Mouse (Mus musculus): ENCODE data around the gene 4930556J24Rik. TPM values are rescaled to one million over a fixed set of nuclear protein-coding genes. Genes with fewer than 3 reads are reported as not detected.
"Not testable (repeated sequence)": the region's sequence is repeated elsewhere in the genome, so short reads cannot be mapped to it uniquely, and the experiment has no call there.

4930556J24Rik gene
- total RNA-seq, 2 experiments from 2014 or later, result not detected

GRCm38 (mm10) chr11:3978421-3978820 is 1.8 kb upstream of the 4930556J24Rik start:
- no peak for ATAC-seq (replicated peaks; ENCODE audit: low FRiP score, poor library complexity, severe bottlenecking)

- no peak for ATAC-seq (replicated peaks; ENCODE audit: low FRiP score, poor library complexity, severe bottlenecking)
Observed at GRCm38 (mm10) chr11:3974311-3974710, 2.3 kb downstream of the 4930556J24Rik start.

GRCm38 (mm10) chr11:3973081-3973480 is 3.5 kb downstream of the 4930556J24Rik start:
- ATAC-seq (replicated peaks; ENCODE audit: low FRiP score, poor library complexity, severe bottlenecking), result no peak

- ATAC-seq (replicated peaks; ENCODE audit: low FRiP score, poor library complexity, severe bottlenecking), result no peak
Observed at GRCm38 (mm10) chr11:3970361-3970760, 6.2 kb downstream of the 4930556J24Rik start.

GRCm38 (mm10) chr11:3969837-3970236 is 6.7 kb downstream of the 4930556J24Rik start:
- ATAC-seq (replicated peaks; ENCODE audit: low FRiP score, poor library complexity, severe bottlenecking), result no peak

GRCm38 (mm10) chr11:3964416-3965172 is 12.0 kb downstream of the 4930556J24Rik start:
- ATAC-seq (replicated peaks; ENCODE audit: low FRiP score, poor library complexity, severe bottlenecking), result peak; percentile 23; the same call in 1 of the 2 replicates

- ATAC-seq (replicated peaks; ENCODE audit: low FRiP score, poor library complexity, severe bottlenecking), result peak; percentile 88
Observed at GRCm38 (mm10) chr11:3963610-3964415, 12.8 kb downstream of the 4930556J24Rik start, which contains the start of gene Pes1. Gene Pes1 (plus strand): TSS chr11:3963975.

GRCm38 (mm10) chr11:3963155-3963554 is 13.4 kb downstream of the 4930556J24Rik start:
- ATAC-seq (replicated peaks; ENCODE audit: low FRiP score, poor library complexity, severe bottlenecking), result no peak

- ATAC-seq (replicated peaks; ENCODE audit: low FRiP score, poor library complexity, severe bottlenecking), result no peak
Observed at GRCm38 (mm10) chr11:3961761-3962160, 14.8 kb downstream of the 4930556J24Rik start.

- ATAC-seq (replicated peaks; ENCODE audit: low FRiP score, poor library complexity, severe bottlenecking), result no peak
Observed at GRCm38 (mm10) chr11:3960901-3961300, 15.7 kb downstream of the 4930556J24Rik start.

- not testable (repeated sequence) for ATAC-seq (replicated peaks; ENCODE audit: low FRiP score, poor library complexity, severe bottlenecking)
Observed at GRCm38 (mm10) chr11:3955371-3955770, 21.2 kb downstream of the 4930556J24Rik start.

- ATAC-seq (replicated peaks; ENCODE audit: low FRiP score, poor library complexity, severe bottlenecking), result not testable (repeated sequence)
Observed at GRCm38 (mm10) chr11:3954876-3955275, 21.7 kb downstream of the 4930556J24Rik start.

GRCm38 (mm10) chr11:3946386-3946785 is 30.2 kb downstream of the 4930556J24Rik start:
- no peak for ATAC-seq (replicated peaks; ENCODE audit: low FRiP score, poor library complexity, severe bottlenecking)

- ATAC-seq (replicated peaks; ENCODE audit: low FRiP score, poor library complexity, severe bottlenecking), result no peak
Observed at GRCm38 (mm10) chr11:3941371-3941770, 35.2 kb downstream of the 4930556J24Rik start.

- ATAC-seq (replicated peaks; ENCODE audit: low FRiP score, poor library complexity, severe bottlenecking), result no peak
Observed at GRCm38 (mm10) chr11:3937321-3937874, 39.2 kb downstream of the 4930556J24Rik start.

- ATAC-seq (replicated peaks; ENCODE audit: low FRiP score, poor library complexity, severe bottlenecking), result no peak
Observed at GRCm38 (mm10) chr11:3936318-3936717, 40.3 kb downstream of the 4930556J24Rik start.

- no peak for ATAC-seq (replicated peaks; ENCODE audit: low FRiP score, poor library complexity, severe bottlenecking)
Observed at GRCm38 (mm10) chr11:3935135-3935534, 41.4 kb downstream of the 4930556J24Rik start.

GRCm38 (mm10) chr11:3933756-3934285 is 42.8 kb downstream of the 4930556J24Rik start:
- ATAC-seq (replicated peaks; ENCODE audit: low FRiP score, poor library complexity, severe bottlenecking), result no peak

- ATAC-seq (replicated peaks; ENCODE audit: low FRiP score, poor library complexity, severe bottlenecking), result 0 out of 2 replicates have a peak, but pooled peaks have one; percentile 12
Observed at GRCm38 (mm10) chr11:3931511-3932211, 44.9 kb downstream of the 4930556J24Rik start, which contains the start of gene Tcn2. Gene Tcn2 (minus strand): TSS chr11:3932159.
